Mouse (Mus musculus): Measurements from ENCODE around the gene Oxa1l. TPM values are rescaled to one million over a fixed set of nuclear protein-coding genes. Genes with fewer than 3 reads are reported as not detected.

Gene Oxa1l
- total and polyA plus RNA-seq, 2 experiments from 2014 or later, result 59.4 to 76.9 TPM

DNA sequence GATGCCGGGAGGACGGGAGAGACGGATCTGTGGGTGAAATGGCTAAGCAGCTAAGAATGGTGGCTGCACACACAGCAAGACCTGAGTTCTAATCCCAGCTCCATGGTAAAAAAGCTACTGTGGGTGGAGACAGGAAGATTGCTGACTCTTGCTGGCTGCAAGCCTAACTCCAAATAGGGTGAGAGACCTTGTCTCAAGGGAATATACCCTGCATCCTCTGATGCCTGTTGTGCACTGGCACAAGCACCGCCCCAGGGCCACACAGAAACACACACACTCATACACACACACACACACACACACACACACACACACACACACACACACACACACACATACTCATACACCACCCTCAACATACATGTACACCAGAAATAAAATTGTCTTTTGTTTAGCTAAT lies 56.2 kb downstream of the Oxa1l start:
- H3K27me3 ChIP-seq (ENCODE audit: insufficient read depth, low read length), result no peaks in the 10 kb centered on the region
- DNase-seq, result no peak
- no peaks in the 10 kb centered on the region for H3K4me1 ChIP-seq (ENCODE audit: insufficient read depth)
- no peak overlapping the region for H3K9ac ChIP-seq
- no peaks in the 10 kb centered on the region for H3K9me3 ChIP-seq (ENCODE audit: low read length)
- H3K36me3 ChIP-seq (ENCODE audit: insufficient read depth), result no peaks in the 10 kb centered on the region
- H3K4me3 ChIP-seq (ENCODE audit: low read depth, low read length), result no peak overlapping the region
- H3K4me2 ChIP-seq (ENCODE audit: low read depth), result no peak overlapping the region
- 55% methylated on average over 4 of the region's 4 CpGs for WGBS
- no peak for TF ChIP-seq CTCF (IDR thresholded peaks at IDR 0.05; ENCODE audit: low read depth)
- ATAC-seq, result no peak
- H3K27ac ChIP-seq (ENCODE audit: low read depth, low read length), result no peak overlapping the region

DNA sequence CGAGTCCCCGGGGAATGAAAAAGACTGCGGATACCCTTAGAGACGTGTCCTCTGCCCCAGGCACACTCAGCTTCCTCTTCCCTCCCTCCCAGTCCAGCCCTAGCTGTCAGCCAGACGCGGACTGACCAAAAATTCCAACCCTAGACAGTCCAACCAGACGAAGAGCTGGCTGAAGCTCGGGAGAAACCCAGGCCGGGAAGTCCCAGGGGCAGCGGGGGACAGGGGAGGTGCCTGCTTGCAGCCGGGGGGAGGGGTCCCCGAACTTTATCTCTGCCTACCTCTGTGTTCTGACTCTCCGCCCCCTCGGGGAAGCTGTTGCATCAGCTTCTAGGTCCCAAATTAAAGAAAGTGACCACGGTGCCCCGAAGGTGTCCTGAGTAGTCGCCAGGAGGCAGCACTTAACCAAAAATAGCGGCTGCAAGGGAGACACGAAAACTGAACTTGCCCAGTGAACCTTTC lies 57.0 kb downstream of the Oxa1l start, which contains the start of gene Slc7a7:
Gene Slc7a7, minus strand, starts transcription at position 158 of the 459 bp plus-strand sequence.
- Histone ChIP-seq H3K36me3 (ENCODE audit: insufficient read depth) (no peaks in the 10 kb centered on the region), H3K27me3 (ENCODE audit: insufficient read depth, low read length) (no peaks in the 10 kb centered on the region), H3K4me3 (ENCODE audit: low read depth, low read length) (no peak within 1 kb of the TSS), H3K27ac (ENCODE audit: low read depth, low read length) (no peak within 1 kb of the TSS), H3K9ac (no peak within 1 kb of the TSS), H3K4me1 (ENCODE audit: insufficient read depth) (no peaks in the 10 kb centered on the region), H3K4me2 (ENCODE audit: low read depth) (no peak within 1 kb of the TSS), H3K9me3 (ENCODE audit: low read length) (no peaks in the 10 kb centered on the region)
- no peak for ATAC-seq
- DNase-seq, result no peak
- whole genome bisulfite sequencing, result 15% methylated on average over 19 of the region's 19 CpGs
- peak; percentile 31 for TF ChIP-seq CTCF (IDR thresholded peaks at IDR 0.05; ENCODE audit: low read depth)

Other genes starting within 250 kb of the Oxa1l start
- 115 and 230 TPM in 2 replicates for gene Dad1, start 106.7 kb upstream of the Oxa1l start, total RNA-seq (2014; rRNA removed)
- 375 and 416 TPM in 2 replicates for gene Dad1, start 106.7 kb upstream of the Oxa1l start, polyA plus RNA-seq (2015; fragmentation: Nextera tagmentation; extraction: Ambion mirVana)
- 61.0 and 75.1 TPM in 2 replicates for gene Abhd4, start 106.6 kb upstream of the Oxa1l start, total RNA-seq (2014; rRNA removed)
- gene Abhd4, start 106.6 kb upstream of the Oxa1l start, polyA plus RNA-seq (2015; fragmentation: Nextera tagmentation; extraction: Ambion mirVana), result 61.9 and 69.7 TPM in 2 replicates
- gene Olfr49, start 75.9 kb upstream of the Oxa1l start, total RNA-seq (2014; rRNA removed), result not detected in 2 replicates
- gene Olfr49, start 75.9 kb upstream of the Oxa1l start, polyA plus RNA-seq (2015; fragmentation: Nextera tagmentation; extraction: Ambion mirVana), result 0.18 TPM in 1 of 2 replicates, not detected in the other
- 2.2 and 3.4 TPM in 2 replicates for gene Slc7a7, start 56.9 kb downstream of the Oxa1l start, total RNA-seq (2014; rRNA removed)
- gene Slc7a7, start 56.9 kb downstream of the Oxa1l start, polyA plus RNA-seq (2015; fragmentation: Nextera tagmentation; extraction: Ambion mirVana), result 2.8 and 3.2 TPM in 2 replicates
- 151 and 217 TPM in 2 replicates for gene Mrpl52, start 66.1 kb downstream of the Oxa1l start, total RNA-seq (2014; rRNA removed)
- gene Mrpl52, start 66.1 kb downstream of the Oxa1l start, polyA plus RNA-seq (2015; fragmentation: Nextera tagmentation; extraction: Ambion mirVana), result 277 and 336 TPM in 2 replicates
- 29.0 and 40.7 TPM in 2 replicates for gene Mmp14, start 70.8 kb downstream of the Oxa1l start, total RNA-seq (2014; rRNA removed)
- 32.5 and 39.1 TPM in 2 replicates for gene Mmp14, start 70.8 kb downstream of the Oxa1l start, polyA plus RNA-seq (2015; fragmentation: Nextera tagmentation; extraction: Ambion mirVana)
- 39.6 and 45.8 TPM in 2 replicates for gene Lrp10, start 103.3 kb downstream of the Oxa1l start, total RNA-seq (2014; rRNA removed)
- 38.0 and 38.5 TPM in 2 replicates for gene Lrp10, start 103.3 kb downstream of the Oxa1l start, polyA plus RNA-seq (2015; fragmentation: Nextera tagmentation; extraction: Ambion mirVana)
- gene Rem2, start 115.3 kb downstream of the Oxa1l start, total RNA-seq (2014; rRNA removed), result 25.5 and 31.0 TPM in 2 replicates
- 22.5 and 28.0 TPM in 2 replicates for gene Rem2, start 115.3 kb downstream of the Oxa1l start, polyA plus RNA-seq (2015; fragmentation: Nextera tagmentation; extraction: Ambion mirVana)
- 85.4 and 87.1 TPM in 2 replicates for gene Prmt5, start 156.7 kb downstream of the Oxa1l start, total RNA-seq (2014; rRNA removed)
- 87.0 and 100 TPM in 2 replicates for gene Prmt5, start 156.7 kb downstream of the Oxa1l start, polyA plus RNA-seq (2015; fragmentation: Nextera tagmentation; extraction: Ambion mirVana)
- 21.3 and 23.1 TPM in 2 replicates for gene Haus4, start 193.8 kb downstream of the Oxa1l start, total RNA-seq (2014; rRNA removed)
- 17.9 and 19.5 TPM in 2 replicates for gene Haus4, start 193.8 kb downstream of the Oxa1l start, polyA plus RNA-seq (2015; fragmentation: Nextera tagmentation; extraction: Ambion mirVana)
- gene Ajuba, start 216.7 kb downstream of the Oxa1l start, total RNA-seq (2014; rRNA removed), result 4.4 and 6.6 TPM in 2 replicates
- gene Ajuba, start 216.7 kb downstream of the Oxa1l start, polyA plus RNA-seq (2015; fragmentation: Nextera tagmentation; extraction: Ambion mirVana), result 4.4 and 4.5 TPM in 2 replicates
- gene 4931414P19Rik, start 245.2 kb downstream of the Oxa1l start, total RNA-seq (2014; rRNA removed), result 6.5 and 12.8 TPM in 2 replicates
- gene 4931414P19Rik, start 245.2 kb downstream of the Oxa1l start, polyA plus RNA-seq (2015; fragmentation: Nextera tagmentation; extraction: Ambion mirVana), result 2.2 and 3.1 TPM in 2 replicates

All from forebrain, postnatal 0 days (tissue).